Mouse (Mus musculus) cerebellum, adult 11-12 months (tissue): ENCODE measurements around the gene Ppp1r14c.

ENCODE experiments used
- DNase-seq: peaks from one replicate; pipeline ENCODE4 v3.0.0; 2022

The Ppp1r14c gene

GRCm38 (mm10) chr10:3366036-3366869 is at the start of gene Ppp1r14c:
Gene Ppp1r14c, plus strand, starts transcription at chr10:3366057.
- peak; percentile 42 for DNase-seq

DNA sequence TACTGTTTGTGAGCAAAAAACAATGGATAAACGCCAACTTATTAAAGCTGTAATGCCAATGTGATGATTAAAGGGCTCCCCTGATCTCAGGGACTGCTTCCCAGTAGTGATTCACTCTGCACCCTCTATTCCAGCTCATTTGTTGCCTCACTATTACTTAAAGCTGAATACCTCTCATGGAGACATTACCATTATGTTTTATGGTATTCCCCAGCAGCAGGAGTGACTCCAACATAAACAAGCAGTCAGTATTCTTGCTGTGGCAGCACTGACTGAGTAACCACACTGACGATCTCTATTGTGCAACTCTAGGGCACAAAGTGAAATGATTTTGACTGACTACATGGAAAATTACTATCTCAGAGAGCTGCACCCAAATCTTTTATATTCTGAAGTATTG is 44.5 kb upstream of the Ppp1r14c start:
- no peak for DNase-seq

GRCm38 (mm10) chr10:3325447-3325846 is 40.4 kb upstream of the Ppp1r14c start:
- no peak for DNase-seq

DNA sequence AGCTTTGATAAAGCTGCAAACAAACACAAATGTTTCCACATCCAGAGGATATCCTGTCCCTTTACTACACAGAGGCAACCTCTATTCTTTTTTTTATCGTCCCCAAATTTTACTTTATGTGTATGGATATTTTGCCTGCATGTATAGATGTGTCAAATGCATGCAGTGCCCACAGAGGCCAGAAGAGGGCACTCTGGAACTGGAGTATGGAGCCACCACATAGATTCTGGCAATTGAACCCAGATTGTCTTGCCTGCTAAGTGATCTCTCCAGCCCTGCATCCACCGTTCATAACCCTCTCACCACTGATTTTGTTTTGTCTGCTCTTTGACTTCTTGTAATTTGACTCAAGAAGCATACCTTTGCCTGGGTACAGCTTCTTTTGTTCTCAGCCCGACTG is 33.0 kb upstream of the Ppp1r14c start:
- DNase-seq = peak; percentile 51

GRCm38 (mm10) chr10:3334570-3334969 is 31.3 kb upstream of the Ppp1r14c start:
- no peak for DNase-seq

DNA sequence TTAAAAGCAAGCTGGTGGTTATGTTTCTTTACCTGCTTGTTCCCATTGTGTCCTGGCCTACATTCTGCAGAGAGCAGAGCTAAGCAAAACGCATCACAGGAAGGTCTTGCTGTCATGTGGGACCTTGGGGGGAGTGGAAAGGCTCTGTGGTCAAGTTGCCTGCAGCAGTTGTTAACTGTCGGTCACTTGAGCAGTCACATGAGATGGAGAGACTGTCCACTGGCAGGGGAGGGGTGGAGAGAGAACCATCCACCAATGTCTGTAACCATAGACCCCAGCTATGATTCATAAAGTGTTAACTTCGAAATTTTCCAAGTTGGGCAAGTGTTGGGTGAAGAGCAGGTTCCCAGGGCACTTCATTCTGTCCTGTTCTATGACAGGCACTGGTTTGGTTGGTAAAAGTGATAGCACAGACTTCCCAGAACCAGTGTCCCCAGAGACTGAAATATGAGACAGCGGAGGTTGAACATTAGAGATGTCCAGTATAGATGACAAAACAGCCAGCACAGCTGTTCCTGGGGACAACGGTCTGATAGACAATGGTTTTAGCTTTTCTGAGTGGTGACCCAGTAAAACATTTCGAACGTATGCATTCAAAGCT is 29.0 kb upstream of the Ppp1r14c start:
- no peak for DNase-seq

DNA sequence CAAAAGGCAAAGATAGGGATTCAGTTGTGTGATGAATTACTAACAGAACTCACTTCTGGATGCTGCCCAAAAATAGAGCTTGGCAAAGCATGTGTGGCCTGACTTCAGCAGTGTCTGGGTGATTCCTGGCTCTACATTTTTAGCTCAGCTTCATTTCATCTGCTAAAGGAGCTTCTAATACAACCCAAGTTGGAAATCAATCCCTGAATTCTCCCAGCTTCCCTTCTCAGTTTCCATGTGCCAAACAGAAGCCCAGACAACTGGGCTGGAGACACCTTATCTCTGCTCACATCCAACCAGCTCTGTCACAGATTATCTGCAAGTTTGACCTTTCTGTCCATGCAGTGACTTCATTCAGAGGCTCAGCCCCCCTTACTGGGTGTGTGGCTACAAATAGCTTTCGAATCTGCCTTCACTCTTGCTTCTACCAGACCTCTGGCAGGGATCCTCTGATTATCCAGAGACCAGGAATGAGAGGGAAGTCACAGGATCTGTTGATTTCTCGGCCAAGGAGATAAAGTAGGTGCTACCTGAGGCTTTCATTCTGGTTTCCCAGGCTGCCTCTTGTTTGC is 28.4 kb upstream of the Ppp1r14c start:
- no peak for DNase-seq

DNA sequence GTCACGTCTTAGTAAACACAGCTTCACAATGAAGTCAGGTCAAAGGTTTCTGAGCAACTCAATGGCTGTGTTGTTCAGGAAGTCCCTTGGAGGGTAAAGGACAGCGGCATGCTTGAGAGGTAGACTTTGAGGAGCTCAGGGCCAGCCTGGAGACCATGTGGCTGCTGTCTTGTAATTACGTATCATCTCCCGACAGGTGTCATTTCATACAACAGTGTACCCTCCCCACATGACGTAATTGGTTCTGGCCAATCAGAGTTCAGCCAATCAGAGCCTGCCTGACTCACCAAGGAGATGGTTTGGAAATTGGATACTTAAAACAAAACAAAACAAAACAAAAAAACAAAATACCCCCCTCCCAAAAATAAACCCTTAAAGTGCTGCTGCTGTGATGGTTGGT is 20.2 kb upstream of the Ppp1r14c start:
- no peak for DNase-seq

- no peak for DNase-seq
These were observed 6.3 kb upstream of the Ppp1r14c start for GRCm38 (mm10) chr10:3359531-3359930.

DNA sequence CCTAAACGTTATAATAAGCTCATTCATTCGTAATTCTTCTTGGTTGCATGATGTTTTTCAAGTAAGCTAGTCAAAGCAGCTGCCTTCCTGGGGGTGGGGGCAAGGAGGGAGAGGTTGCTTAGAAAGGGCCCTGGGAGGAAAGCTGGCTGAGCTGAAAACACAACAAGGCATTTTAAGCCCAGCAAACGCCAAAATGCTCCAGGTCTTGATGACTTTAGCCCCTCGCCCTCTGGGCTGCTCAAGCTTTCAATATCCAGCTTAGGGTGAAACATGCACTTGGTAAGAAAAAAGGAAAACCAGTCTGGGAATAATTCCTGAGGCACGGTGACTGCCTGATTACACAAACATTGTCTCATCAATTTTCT is 204 bp upstream of the Ppp1r14c start:
- no peak for DNase-seq

GRCm38 (mm10) chr10:3366870-3367431 is 1.1 kb downstream of the Ppp1r14c start:
- peak; percentile 25 for DNase-seq

DNA sequence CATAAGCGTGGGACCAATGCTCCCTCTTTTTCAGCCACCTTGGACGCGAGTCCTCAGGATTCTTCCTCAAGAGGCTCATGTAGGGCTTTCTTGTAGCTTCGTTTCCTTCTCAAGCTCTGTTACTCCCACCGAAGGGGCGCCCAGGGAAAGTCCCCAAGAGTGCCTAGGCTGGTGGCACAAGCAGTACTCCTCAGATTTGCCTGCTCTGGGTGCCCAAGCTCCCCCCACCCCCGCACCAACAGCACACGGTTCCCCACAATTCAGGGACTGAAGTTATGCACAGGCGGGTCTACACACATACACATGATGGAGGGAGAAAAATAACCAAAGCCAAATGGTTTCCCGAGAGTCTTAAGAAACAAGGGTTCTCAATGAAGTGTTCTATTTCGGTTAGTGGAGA is 1.6 kb downstream of the Ppp1r14c start:
- peak; percentile 8 for DNase-seq

- no peak for DNase-seq
These were observed 17.3 kb downstream of the Ppp1r14c start for GRCm38 (mm10) chr10:3383176-3383575.

- DNase-seq = no peak
These were observed 26.4 kb downstream of the Ppp1r14c start for GRCm38 (mm10) chr10:3392251-3392650.

GRCm38 (mm10) chr10:3393548-3393947 is 27.7 kb downstream of the Ppp1r14c start:
- DNase-seq = no peak

DNA sequence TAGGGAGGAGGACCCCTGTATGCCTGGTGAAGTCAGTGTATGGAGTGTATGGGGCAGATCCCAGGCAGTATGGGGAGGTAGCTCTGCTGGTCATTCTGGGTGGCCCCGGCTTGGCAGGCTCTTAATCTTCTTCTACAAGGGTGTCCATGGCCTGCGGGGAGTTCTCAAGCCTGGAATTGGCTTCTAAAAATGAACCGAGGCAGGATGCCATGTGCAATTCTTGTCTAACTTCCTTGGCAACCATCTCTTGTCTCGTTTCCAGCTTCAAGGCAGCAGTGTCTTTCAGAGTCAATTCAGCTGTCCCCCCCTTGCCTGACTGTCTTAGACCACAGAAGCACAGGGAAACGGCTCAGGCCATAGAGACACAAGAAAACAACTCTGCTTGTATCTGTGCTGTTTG is 28.3 kb downstream of the Ppp1r14c start:
- DNase-seq = peak; percentile 46

DNA sequence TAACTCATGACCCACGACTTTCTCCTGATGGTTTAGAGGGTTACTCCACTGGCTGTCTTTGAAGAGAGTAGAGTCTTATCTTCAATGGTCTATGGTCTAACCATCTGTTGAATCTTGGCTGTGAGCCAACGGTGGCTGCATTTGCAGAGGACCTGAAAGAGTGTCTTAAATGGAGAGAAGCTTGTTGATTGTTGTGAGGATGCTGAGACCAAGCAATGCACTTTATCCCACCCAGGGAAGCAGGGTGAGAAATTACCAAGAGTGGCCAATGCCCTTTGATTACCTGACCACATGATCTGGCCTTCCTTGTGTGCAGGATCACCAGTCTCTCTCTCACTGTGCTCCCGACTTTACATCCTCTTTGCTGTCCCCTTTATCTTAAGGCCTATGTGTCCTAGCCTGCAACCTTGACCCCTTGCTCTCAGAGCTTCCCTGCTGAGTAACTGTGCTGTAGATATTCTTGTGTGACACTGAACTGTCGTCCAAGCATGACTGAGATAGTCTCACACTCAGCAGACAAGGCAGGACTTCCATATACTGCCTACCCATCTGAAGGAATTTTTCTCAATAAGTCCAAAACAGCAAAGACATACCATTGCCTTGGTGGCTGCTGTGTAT is 28.9 kb downstream of the Ppp1r14c start:
- DNase-seq = no peak

GRCm38 (mm10) chr10:3395341-3395931 is 29.6 kb downstream of the Ppp1r14c start:
- no peak for DNase-seq

DNA sequence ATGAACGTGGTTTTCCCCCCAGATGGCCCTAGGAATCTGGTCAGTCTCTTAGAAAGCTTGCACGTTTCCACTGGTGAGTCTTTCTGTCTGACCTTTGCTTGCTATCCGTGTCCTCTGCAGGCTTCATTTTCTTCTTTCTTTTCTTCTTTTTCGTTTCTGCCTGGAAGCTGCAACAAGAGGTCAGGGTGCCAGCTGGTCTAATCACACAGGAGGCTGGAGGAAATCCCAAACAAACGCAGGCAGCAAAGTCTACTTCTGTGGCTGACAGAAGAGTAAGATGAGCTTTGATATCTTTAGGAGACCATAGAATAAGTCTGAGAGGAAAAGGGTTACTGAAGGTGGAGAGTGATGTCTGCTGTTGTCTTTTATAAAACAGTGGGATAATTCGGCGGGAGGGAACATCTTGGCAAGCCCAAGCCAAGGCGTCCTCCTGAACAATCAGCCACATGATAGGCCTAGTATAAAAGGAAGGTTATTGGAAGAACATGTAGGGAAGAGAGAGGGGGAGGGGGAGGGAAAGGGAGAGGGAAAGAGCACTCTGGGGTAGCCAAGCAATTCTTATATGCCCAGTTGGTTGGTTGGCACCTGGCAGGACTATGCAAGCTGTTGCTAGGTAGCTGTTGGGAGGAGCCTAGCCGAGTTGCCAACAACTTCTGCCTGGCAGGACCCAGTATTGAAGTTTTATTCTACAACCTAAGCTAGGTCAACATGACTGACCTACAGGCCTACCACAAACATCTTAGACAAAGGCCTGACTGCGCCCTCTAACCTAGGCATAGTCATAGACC is 30.3 kb downstream of the Ppp1r14c start:
- DNase-seq = no peak

DNA sequence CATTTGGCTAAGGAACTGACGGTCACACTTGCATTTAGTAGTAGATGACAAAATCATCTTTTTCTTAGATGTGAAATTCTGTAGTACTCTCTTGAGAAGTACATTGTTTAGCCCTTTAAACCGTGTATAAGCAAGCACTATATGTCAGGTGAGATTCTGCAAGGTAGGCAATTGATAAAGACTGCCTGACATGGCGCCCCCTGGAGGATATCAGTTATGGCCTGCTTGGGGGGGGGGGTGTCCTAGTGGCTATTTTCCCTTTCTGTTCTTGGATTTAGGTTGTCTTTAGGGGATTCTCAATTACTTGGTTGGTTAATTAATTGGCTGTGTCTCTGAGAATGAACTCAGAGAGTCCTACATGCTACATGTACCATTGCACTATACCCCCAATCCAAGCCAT is 31.5 kb downstream of the Ppp1r14c start:
- DNase-seq = no peak

DNA sequence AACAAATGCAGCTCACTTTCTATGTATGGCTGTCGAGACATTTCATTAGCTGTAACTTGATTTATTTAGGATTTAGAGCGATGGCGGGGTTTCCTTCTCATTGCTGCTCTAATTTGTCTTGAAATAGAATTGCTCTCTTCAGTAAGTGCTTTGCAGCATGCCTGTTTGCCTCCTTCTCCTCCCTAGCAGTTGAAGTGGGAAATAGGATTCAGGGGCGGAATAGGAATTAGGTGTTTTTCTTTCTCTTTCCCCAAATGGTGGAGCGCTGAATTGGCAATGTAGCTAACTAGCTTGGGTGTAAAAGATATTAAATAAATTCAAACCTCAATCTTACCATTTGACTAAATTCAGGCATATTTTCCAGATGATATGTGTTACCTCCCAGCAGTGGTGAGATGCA is 32.2 kb downstream of the Ppp1r14c start:
- no peak for DNase-seq

GRCm38 (mm10) chr10:3402284-3402683 is 36.4 kb downstream of the Ppp1r14c start:
- no peak for DNase-seq
